Mouse (Mus musculus): ENCODE results near the gene Tppp3.

Gene Tppp3

DNA sequence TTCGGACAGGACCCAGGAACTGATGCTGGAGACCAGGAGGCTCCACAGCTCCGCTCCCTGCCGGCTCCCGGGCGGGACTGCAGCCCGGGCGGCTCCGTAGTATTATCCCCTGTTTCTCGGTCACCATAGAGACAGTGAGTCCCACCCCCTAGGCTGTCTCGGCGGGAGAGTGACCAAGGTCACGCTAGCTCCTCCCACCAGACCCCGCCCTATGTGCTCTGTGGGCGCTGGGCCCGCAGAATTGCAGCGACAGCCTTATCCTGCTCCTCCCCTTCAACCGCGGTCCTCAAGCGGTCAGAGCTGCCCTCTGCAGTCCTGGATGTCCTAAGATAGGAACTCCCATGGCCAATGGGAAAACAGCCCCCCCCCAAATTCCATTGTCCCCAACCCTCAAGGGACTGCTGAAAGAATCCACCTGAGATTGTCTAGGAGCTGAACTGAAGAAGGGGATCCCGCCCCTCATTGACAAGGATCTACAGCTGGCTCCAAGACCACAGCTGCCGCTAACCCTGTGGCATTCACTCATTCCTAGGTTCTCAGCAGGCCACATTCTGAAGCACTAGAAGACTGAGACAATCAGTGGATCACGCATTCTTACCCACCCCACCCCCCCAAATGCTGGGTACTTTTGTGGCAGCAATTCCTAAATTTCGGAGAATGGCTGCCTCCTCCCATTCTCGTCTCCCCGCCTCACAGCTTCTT lies at the start of gene Tppp3:
Gene Tppp3 (minus strand): TSS at position 213 of the 702 bp plus-strand sequence.
- DNase-seq (ENCODE audit: low read depth, low spot score), result peak; percentile 91

DNA sequence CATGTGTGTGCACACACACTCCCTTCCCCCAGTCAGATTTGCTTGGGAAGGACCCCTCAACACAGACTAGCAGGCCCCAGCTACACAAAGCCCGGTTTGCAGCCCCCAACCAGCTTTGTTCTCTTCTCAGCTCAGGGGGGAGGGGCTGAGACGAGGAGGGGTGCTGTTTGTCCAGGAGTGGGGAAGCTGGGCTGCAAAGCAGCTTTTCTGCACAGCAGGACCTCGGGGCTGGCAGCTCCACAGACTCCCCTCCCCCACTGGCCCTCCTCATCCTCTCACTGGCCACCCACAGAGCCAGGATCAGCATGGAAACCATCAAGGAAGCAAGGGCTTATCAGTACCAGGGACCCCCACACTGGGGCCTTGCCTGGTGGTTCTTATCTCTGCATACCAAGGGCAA lies 49.7 kb upstream of the Tppp3 start:
- DNase-seq (ENCODE audit: low read depth, low spot score), result no peak

DNA sequence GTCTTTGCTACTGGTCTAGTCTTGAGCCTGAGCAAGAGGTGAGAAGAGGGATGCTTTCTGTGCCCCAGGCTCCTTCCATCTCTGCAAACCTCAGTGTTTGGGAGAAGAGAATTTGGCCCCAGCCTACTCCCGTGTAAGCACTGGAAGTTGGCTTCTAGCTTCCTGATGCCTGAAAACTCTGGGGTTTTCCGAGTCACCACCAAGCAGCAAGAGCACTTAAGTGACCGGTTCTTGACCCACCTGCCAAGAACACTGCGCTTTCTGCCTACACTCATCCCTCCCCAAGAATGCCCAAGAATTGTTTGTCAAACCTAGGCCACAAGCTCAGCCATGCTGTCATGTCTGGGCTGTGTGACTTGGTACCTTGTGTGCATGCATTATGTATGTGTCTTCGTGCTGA lies 49.2 kb upstream of the Tppp3 start:
- no peak for DNase-seq (ENCODE audit: low read depth, low spot score)

DNA sequence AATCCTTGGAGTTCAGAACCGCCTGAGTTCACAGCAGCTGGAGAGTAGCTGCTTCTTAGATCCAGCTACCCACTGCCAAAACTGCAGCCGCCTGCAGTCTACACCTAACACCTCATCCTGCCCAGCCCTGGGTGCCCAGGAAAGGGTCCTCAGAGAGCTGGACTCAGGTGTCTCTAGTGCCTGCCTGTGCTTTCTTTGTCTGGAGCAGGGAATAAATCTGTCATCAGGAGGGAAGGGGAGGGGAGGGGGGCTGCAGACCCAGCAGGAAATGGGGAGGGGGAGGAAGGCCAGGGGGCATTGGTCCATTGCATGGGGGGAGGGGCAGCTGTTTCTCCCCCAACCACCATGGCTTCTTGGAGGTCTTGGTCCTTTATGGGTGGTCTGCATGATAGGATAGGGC lies 48.3 kb upstream of the Tppp3 start:
- no peak for DNase-seq (ENCODE audit: low read depth, low spot score)

DNA sequence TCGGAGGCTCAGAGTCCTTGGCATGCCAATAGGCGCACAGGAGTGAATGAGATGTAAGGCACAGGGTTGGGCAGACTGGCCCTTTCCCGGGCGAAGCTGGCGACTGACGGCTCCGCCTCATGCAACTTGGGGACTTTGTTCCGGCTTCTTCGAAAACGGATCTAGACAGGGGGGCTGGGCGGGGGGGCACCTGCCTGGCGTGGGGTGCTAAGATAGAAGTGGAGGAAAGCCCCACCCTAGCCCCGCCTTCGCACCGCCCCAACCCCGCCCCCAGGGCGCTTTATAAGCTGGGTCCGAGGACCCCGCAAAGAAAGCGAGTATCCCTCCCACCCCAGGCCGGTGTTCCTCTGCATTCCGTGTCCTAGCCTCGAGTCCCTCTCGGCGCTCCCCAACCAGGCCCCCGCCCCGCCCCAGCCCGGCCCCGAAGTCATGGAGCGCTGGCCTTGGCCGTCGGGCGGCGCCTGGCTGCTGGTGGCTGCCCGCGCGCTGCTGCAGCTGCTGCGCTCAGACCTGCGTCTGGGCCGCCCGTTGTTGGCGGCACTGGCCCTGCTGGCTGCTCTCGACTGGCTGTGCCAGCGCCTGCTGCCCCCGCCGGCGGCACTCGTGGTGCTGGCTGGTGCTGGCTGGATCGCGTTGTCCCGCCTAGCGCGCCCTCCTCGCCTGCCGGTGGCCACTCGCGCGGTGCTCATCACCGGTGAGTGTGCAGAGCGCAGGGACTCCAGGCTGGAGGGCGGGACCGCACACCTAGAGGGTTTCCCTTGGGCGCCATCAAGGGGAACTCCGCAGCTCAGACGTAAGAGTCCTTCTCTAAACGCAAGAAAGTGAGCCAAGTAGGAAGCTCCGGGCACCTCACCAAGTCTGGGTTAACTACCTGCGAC lies 47.3 kb upstream of the Tppp3 start, which contains the start of gene Hsd11b2:
Gene Hsd11b2 (plus strand): TSS at position 320 of the 878 bp plus-strand sequence.
- no peak for DNase-seq (ENCODE audit: low read depth, low spot score)

DNA sequence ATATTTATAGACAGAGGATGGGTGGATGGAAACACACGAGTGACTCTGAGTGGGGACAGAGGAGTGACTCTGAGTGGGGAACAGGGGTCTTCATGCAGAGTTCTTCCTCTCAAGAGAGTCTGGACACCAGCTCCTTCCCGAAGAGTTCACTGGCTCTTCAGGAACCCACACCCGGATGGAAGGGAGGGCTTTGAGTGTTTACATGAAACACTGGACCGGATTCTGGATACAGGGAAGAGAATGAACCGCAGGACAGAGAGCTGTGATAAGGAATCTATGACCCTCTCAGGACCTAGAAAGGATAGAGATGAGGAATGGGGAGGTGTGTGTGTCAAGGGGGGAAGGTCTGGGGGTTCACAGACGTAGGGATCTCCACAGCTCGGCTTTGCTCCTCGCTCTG lies 46.0 kb upstream of the Tppp3 start:
- DNase-seq (ENCODE audit: low read depth, low spot score), result no peak

DNA sequence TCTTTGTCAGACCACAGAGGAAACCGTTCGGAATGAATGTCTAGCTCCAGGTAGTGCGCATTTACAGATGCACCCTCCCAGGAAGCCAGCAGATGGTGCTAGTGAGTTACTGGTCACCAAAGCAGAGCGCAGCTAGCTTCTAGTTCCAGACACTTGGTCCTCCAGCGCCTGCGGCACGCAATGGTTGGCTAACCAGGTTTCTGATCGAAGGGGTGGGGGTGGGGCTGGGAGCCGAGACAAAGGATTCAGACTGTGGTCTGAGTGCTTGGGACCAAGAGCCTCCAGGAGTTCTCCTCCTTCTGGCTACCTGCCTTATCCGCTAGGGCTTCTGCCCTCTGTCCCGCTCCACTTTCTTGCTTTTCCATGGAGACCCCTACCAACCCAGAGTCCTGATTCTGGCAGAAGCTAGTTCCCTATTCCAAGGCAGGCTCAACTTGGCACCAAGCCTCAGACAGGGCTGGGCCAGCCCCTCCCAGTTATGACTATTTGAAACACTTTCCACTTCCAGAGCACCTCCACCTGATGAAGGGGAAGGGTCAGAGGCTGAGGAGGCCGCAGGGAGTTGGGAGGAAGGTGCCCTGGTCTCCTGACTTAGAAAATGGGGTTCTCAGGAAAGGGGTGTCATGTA lies 44.8 kb upstream of the Tppp3 start:
- peak; percentile 67 for DNase-seq (ENCODE audit: low read depth, low spot score)

DNA sequence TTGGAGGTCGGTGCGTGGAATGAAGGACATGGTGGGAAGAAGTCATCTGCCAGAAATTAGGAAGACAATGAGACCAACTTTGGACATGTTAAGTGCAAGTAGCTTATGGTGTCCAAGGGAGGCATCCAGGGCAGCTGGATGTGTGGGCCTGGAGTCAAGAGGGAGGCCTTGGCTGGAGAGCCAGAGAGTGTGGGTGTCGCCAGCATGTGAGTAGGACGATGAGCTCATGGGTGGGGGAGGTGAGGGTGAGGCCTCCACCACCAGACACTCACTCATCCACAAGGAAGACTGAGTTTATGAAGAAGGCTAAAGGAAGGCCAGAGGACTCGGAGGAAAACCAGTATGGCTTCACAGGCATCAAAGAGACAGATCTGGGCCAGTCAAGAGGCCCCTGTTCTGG lies 43.3 kb upstream of the Tppp3 start:
- DNase-seq (ENCODE audit: low read depth, low spot score), result no peak

DNA sequence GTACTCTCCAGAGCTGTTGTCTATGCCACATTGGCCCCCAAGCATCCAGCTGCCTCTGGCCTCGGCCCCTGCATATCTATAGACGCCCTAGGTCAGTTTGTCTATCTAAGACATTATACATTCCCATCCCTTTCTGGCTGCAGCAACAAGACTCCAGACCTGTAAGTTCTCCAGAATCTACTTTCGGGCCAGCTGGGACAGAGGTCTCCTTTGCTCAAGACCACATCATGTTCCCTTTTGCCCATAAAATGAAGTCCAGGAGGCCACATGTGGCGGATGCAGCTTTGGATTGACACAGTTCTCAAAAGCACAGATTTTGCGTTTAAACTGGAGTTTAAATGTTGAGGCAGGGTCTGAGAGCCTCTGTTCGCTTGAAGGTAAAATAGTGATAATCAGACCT lies 42.9 kb upstream of the Tppp3 start:
- no peak for DNase-seq (ENCODE audit: low read depth, low spot score)

DNA sequence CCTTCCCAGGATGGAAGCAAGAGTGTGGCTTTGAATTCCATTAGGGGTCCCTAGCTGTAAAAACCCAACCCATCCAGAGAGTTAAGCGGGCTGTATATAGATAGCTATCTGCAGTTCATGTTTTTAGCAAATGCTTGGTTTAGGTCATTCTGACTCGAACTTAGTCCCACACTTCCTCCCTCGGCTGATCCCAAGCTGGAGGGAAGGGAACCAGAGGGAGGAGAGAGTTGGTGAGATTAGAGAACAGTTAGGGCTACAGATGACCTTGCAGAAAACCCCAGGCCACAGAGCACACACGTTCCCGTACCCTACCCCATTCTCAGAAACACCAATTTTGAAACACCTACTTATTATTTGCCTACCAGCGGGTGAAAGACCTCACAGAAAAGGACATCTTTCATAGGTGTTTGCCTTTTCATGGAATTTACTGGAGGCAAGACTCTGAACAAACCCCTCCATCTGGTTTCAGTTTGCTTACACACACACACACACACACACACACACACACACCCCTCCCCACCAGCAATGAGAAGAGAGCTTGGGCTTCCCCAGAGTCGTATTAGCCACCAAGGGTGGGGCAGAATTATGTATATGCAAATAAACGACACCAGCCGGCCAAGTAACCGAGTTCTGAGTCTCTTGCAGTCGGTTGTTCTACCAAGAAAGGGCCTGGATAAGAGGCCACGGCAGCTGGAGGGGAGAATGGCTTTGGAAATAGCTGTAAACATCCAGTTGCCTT lies 38.8 kb upstream of the Tppp3 start:
- no peak for DNase-seq (ENCODE audit: low read depth, low spot score)

DNA sequence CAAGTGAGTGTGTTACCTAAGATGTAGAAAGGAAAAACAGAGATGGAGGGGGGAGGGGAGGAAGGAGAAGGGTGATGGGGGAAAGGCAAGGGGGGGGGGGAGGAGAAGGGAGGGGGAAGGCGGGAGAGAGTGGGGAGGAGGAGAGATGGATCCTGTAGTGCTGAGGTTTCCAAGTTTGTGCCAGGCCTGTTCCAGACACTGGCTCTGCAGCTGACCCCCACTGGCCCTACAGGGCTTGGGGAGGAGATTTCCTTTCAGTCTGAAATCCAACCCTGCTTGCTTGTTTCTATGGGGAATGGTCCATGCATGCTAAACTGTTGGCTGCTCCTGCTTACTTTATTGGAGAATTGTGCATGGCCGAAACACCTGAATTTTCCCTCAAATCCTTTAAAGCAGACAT lies 37.4 kb upstream of the Tppp3 start:
- DNase-seq (ENCODE audit: low read depth, low spot score), result no peak

DNA sequence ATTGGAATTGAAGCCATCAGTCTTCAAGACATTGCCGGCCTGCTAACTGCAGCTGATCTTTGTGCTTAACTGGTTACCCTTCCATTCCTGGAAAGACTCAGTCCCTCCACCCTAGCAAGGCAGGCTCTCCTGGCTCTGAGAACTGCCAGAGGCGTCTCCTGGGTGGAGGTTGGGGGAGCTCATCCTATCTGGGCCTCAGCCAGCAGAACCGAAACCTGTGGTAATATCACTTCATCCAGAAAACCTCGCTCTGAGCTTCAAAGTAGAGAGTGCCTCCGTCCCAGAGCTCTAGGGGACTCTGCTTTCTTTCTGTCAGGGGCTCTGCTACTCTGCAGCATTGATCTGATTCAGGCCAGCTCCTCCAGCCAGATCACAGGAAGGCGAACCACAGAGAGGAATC lies 35.7 kb upstream of the Tppp3 start:
- DNase-seq (ENCODE audit: low read depth, low spot score), result no peak

DNA sequence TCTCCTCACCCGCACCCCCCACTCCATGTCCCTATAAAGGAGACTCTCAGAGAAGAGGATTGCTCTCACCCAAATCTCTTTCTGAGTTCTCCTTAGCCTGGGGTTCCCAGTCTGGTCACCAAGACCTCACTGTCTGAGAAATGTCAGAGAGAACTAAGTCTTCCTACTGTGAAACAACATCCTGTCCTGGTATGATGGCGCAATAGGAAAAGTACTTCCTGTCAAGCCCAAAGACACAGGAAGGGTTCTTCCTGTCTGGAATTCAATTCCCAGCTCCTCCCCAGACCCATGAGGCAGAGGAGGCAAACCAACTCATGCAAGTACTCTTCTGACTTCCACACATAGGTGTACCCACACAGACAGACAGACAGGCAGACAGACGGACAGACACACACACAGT lies 33.3 kb upstream of the Tppp3 start:
- DNase-seq (ENCODE audit: low read depth, low spot score), result no peak

DNA sequence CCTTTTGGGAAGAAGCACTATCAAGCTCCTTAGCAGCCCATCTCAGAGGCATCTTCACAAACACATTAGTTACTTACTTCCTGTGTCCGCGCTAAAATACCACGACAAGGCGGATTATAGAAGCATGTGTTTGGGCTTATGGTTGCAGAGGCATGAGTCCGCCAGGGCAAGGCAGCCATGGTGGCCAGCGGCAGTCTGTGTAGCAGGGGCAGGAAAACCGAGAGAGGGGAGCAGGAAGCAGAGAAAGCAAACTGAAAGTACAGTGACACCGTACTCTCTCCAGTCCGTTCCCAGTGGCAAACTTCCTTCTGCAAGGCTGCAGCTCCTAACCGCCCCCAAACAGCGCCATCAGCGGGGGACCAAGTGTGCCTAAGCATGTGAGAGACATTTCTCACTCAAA lies 28.5 kb upstream of the Tppp3 start:
- DNase-seq (ENCODE audit: low read depth, low spot score), result no peak

DNA sequence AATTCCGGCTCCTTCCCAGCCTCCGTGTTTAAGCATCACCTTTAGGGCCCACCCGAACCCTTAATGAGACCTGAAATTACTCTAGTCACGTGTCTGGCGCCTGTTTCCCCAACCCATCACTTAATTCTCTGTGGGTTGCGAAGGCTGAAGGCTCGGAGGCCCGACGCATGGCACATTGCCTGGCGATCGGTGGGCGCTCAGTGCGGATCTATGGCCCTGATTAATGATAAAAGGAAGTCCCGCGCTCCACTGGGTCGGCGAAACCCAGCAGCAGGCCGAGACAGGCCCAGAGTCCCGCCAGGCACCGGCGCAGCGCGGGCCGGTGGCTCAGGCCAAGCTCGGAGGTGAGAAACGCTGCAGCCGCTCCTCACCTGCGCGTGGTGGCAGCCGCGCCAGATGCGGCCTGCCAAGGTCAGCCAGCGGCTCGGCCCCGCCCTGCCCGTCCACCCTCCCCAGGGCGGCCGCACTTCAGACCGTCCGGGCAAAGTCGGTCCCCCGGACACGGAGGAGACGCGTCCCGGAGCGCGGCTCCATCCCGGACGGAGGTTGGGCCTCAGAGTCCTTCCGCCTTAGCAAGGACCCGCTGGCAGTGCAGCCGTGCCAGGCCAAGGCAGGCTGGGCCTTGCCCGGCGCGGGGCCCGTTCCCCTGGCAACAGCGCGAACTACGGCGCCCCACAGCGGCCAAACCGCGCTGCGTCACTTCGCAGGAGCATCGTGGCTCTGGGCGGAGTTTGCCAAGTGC lies 25.3 kb upstream of the Tppp3 start, which contains the start of gene Zdhhc1:
Gene Zdhhc1 (minus strand): TSS at position 464 of the 742 bp plus-strand sequence.
- DNase-seq (ENCODE audit: low read depth, low spot score), result peak; percentile 61

DNA sequence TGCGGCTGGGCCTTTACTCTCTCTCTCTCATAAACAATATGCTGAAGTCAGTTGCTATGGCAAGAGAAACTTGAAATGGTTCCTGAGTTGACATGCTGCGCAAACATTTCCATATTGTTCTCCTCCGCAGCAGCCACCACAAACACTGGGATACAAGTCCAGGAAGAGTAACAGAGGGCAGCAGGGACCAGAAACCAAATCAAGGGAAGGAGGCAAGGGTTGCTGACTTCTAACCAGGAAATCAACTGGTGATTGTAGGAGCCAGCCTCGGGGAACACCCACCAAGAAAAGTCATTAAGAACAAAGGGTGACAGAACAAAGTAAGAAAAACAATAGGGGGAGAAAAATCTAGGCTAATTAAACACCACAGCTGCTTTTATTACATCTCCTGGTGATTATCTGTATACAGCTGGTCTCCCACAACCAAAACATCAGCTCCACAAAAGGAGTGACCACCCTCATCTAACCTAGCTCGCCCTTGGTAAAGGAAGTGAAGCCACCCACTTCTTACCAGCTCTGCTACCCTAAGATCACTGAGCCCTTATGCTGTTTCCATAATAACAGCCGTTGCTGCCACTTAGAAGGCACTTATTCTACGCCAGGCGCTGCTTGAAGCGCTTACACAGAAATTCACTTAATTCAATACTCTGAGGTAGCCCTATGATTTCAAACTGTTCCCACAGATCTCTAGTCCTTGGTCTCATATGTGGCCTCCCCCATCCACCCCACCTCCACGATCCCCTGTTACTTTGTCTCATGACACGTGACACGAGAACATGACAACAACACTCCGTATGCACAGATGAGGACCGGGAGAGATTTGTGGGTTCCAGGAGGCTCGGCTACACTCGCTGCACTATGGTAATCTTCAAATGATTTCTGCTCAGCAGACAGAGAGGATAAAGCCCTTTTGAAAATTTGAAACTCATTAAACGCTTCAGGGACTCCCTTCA lies 24.3 kb upstream of the Tppp3 start:
- no peak for DNase-seq (ENCODE audit: low read depth, low spot score)

DNA sequence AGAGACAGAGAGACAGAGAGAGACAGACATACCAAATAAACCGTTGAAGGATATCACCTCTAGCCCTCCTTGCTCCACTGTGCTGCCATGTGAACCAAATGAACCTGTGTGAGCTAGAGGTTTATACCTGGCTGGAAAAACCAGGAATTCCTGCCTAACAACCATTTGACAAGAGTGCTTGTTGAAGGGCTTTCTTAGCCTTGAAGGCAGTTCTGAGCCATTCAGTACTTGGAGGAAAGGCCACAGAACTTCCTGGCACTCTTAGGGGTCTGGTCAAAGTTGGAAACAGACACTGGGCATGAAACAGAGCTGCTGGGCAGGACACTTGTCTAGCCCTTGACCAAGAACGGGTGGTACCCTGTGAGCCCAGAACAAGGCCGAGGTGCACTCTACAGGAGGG lies 23.2 kb upstream of the Tppp3 start:
- no peak for DNase-seq (ENCODE audit: low read depth, low spot score)

DNA sequence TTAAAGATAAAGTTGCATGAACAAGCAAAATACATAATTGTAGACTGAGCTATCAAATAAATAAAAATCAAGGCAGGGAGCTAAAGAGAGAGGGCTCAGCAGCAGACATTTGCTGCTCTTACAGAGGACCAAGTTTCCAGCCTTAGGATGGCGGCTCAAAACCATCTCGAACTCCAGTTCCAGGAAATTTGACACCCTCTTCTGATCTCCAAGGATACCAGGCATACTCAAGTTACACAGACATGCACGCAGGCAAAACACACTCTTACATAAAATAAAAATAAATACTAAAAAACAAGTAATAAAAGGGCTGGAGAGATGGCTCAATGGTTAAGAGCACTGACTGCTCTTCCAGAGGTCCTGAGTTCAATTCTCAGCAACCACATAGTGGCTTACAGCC lies 22.2 kb upstream of the Tppp3 start:
- no peak for DNase-seq (ENCODE audit: low read depth, low spot score)

DNA sequence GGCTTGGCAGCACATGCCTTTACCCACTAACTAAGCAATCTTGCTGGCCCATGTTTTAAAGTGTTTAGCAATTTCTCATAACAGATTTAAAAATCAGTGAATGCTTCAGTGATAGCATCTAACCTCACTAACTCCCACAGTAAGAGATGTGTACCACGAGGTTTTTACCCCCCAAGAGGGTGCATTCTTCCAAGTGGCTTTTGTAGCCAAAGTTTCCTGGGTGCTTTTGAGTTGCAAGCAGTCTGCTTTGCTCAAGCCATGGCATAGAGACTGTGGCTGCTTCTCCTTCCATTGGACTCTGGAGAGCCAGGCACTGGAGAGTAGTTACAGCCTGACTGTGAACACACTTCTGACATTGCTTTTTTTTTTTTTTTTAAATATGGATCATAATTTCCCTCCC lies 18.0 kb upstream of the Tppp3 start:
- no peak for DNase-seq (ENCODE audit: low read depth, low spot score)

DNA sequence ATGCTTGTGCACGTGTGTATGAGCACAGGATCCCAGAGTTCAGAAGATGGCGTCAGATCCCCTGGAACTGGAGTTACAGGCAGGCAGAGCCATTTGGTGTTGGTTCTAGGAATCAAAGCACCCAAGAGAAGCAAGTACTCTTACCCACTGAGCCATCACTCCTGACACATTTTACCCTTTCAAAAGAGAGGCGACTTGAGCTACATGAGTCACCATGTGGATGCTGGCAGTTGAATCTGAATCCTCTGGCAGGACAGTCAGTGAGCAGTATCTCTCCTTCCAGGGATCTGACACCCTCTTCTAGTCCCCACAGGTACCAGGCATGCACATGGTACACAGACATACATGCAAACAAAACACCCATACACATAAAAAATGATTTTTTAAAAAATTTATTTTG lies 16.8 kb upstream of the Tppp3 start:
- DNase-seq (ENCODE audit: low read depth, low spot score), result no peak
